Mouse (Mus musculus) stomach, postnatal 0 days (tissue): Measurements from ENCODE around the gene Mmgt2. TPM values are rescaled to one million over a fixed set of nuclear protein-coding genes. Genes with fewer than 3 reads are reported as not detected.

ENCODE experiments used
- ATAC-seq: fragments of 200-750 bp; cut with Nextera tagmentation; 2 replicates; pipeline ENCODE4 v1.8.0; 2017; ENCODE audit not compliant: low FRiP score, low TSS enrichment
- DNase-seq: peaks from one replicate; pipeline ENCODE4 v3.0.0-alpha.2; 2016; ENCODE audit warnings: low spot score
- H3K27ac ChIP-seq: fragments of 300-500 bp; sonication (generic); replicated peaks from 2 replicates; pipeline ENCODE4 v1.5.1; 2014; ENCODE audit warnings: mild to moderate bottlenecking, control low read depth
- H3K27me3 ChIP-seq: fragments of 300-500 bp; sonication (generic); 2 replicates; pipeline ENCODE4 v1.6.1; 2014; ENCODE audit warnings: low read length; ENCODE audit not compliant: control insufficient read depth, insufficient read depth
- H3K36me3 ChIP-seq: fragments of 300-500 bp; sonication (generic); 2 replicates; pipeline ENCODE4 v1.6.1; 2014; ENCODE audit warnings: low read length, mixed read lengths; ENCODE audit not compliant: control insufficient read depth, insufficient read depth
- H3K4me1 ChIP-seq: fragments of 300-500 bp; sonication (generic); replicated peaks from 2 replicates; pipeline ENCODE4 v1.6.1; 2014; ENCODE audit warnings: antibody characterized with exemption; ENCODE audit not compliant: control insufficient read depth, insufficient read depth
- H3K4me2 ChIP-seq: fragments of 300-500 bp; sonication (generic); replicated peaks from 2 replicates; pipeline ENCODE4 v1.6.1; 2014; ENCODE audit warnings: low read depth, mild to moderate bottlenecking, control low read depth, moderate library complexity
- H3K4me3 ChIP-seq: fragments of 300-500 bp; sonication (generic); 2 replicates; pipeline ENCODE4 v1.5.1; 2014; ENCODE audit warnings: low read depth, low read length, control low read depth
- H3K9ac ChIP-seq: fragments of 300-500 bp; sonication (generic); 2 replicates; pipeline ENCODE4 v1.6.1; 2014; ENCODE audit warnings: mild to moderate bottlenecking, low read length, control low read depth, mixed read lengths
- H3K9me3 ChIP-seq: fragments of 300-500 bp; sonication (generic); 2 replicates; pipeline ENCODE4 v1.6.1; 2016; ENCODE audit warnings: low read length; ENCODE audit not compliant: control insufficient read depth
- CTCF ChIP-seq: IDR thresholded peaks from 2 replicates; pipeline ENCODE4 v1.5.1; 2016; ENCODE audit warnings: antibody characterized with exemption, low read depth, mild to moderate bottlenecking, moderate library complexity
- EP300 ChIP-seq: optimal IDR thresholded peaks from 2 replicates; pipeline ENCODE3; 2016; ENCODE audit warnings: antibody characterized with exemption
- WGBS: fragments of 180-500 bp; shearing (Covaris S2); extraction: QIAGEN DNeasy Blood & Tissue Kit; methylation state at CpG from one replicate; pipeline ENCODE4 v1.1.7; 2014; 5-methylcytosine and 5-hydroxymethylcytosine counted together
- polyA plus RNA-seq: library from polyadenylated mRNA; unstranded; fragments of >200 nt; fragmentation: Nextera tagmentation; extraction: Ambion mirVana; gene quantifications from 2 replicates; pipeline ENCODE4 v1.2.1, GENCODE M21; 2015

The Mmgt2 gene
- polyA plus RNA-seq, 1 experiment from 2014 or later, result 35.9 TPM

DNA sequence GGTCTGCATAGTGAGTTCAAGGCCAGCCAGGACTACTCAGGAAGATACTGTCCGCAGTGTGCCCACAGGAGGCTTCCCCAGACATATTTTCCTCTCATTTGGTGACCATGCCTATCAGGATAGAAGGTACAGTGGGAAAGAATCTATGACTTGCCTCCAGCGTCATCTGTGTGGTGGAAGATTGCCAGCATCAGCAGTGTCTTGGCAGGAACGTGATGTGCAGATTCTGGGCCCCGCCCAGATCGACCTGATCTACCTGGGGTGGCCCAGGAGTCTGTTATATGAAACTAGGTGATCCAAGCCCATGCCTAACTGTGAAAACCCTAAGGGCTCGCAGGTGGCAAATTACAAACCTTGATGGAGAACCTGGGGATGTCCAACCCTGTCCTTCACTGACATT, 21.5 kb downstream of the Mmgt2 start:
- TF ChIP-seq EP300, result no peak
- no peak for TF ChIP-seq CTCF
- Histone ChIP-seq H3K36me3 (no peaks in the 10 kb centered on the region), H3K9me3 (no peaks in the 10 kb centered on the region), H3K4me1 (no peaks in the 10 kb centered on the region), H3K4me2 (no peak overlapping the region), H3K4me3 (no peak overlapping the region), H3K27ac (no peak overlapping the region), H3K27me3 (no peaks in the 10 kb centered on the region), H3K9ac (no peak overlapping the region)
- 66% methylated on average over 6 of the region's 6 CpGs for WGBS
- no peak for DNase-seq
- ATAC-seq, result no peak

DNA sequence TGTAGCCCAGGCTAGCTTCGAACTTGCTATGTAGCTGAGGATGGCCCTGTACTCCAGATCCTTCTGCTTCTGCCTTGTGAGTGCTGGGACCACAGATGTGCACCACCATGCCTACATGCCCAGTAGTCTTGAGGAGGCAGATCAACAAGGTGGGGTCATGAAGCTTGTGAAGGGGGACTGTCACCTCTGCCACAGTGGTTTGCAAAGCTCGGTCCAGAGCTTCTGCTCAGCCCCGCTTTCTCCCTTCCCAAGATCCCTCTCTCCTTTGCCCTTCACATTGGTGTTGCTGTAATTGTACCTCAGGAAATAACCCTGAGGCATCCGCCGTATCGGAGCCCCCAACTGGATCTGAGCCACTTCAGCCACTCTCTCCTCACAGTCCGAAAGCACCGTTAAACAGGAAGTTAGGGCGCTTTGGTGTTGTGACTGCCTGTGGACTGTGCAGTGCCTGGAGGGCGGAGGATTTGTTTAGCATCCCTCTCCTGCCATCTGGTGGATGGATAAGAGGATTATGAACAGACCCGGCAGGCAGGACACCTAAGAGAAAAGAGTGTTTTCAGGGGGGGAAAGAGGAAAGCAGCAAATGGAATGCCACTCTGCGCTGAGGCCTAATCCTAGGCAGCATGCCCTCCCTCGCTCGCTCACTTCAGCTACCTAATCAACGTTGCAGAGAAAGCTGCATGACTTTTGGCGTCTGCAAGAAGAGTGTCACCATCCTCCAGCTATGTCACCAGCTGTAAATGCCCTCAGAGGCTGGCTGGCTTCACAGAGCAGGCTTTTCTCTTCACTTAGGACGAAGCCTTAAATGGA, 27.2 kb downstream of the Mmgt2 start:
- no peaks in the 10 kb centered on the region for H3K27me3 ChIP-seq
- H3K36me3 ChIP-seq, result no peaks in the 10 kb centered on the region
- H3K4me2 ChIP-seq, result peak overlapping the region; percentile 34
- ATAC-seq (peak; percentile 93), DNase-seq (peak; percentile 70)
- 19% methylated on average over 17 of the region's 17 CpGs for WGBS
- peak; percentile 96 for TF ChIP-seq CTCF
- no peak for TF ChIP-seq EP300
- H3K4me1 ChIP-seq, result no peaks in the 10 kb centered on the region
- no peak overlapping the region for H3K9ac ChIP-seq
- no peak overlapping the region for H3K27ac ChIP-seq
- H3K9me3 ChIP-seq, result no peaks in the 10 kb centered on the region
- no peak overlapping the region for H3K4me3 ChIP-seq

GRCm38 (mm10) chr11:62676290-62676596, 27.8 kb downstream of the Mmgt2 start:
- H3K27me3 ChIP-seq, result no peaks in the 10 kb centered on the region
- no peaks in the 10 kb centered on the region for H3K9me3 ChIP-seq
- H3K4me2 ChIP-seq, result no peak overlapping the region
- no peak overlapping the region for H3K4me3 ChIP-seq
- TF ChIP-seq EP300 (no peak), CTCF (no peak)
- 94% methylated on average over 4 of the region's 4 CpGs for WGBS
- no peak overlapping the region for H3K9ac ChIP-seq
- H3K36me3 ChIP-seq, result no peaks in the 10 kb centered on the region
- DNase-seq (no peak), ATAC-seq (0 out of 2 replicates have a peak, but pooled peaks have one; percentile 18)
- no peaks in the 10 kb centered on the region for H3K4me1 ChIP-seq
- H3K27ac ChIP-seq, result no peak overlapping the region

- no peak overlapping the region for H3K4me2 ChIP-seq
- no peaks in the 10 kb centered on the region for H3K36me3 ChIP-seq
- DNase-seq, result no peak
- no peak for TF ChIP-seq EP300
- no peak for TF ChIP-seq CTCF
- no peak for ATAC-seq
- no peaks in the 10 kb centered on the region for H3K27me3 ChIP-seq
- 80% methylated on average over 7 of the region's 7 CpGs for WGBS
- no peaks in the 10 kb centered on the region for H3K9me3 ChIP-seq
- no peaks in the 10 kb centered on the region for H3K4me1 ChIP-seq
- no peak overlapping the region for H3K9ac ChIP-seq
- no peak overlapping the region for H3K27ac ChIP-seq
- H3K4me3 ChIP-seq, result no peak overlapping the region
Observed at GRCm38 (mm10) chr11:62678778-62679354, 30.4 kb downstream of the Mmgt2 start.

DNA sequence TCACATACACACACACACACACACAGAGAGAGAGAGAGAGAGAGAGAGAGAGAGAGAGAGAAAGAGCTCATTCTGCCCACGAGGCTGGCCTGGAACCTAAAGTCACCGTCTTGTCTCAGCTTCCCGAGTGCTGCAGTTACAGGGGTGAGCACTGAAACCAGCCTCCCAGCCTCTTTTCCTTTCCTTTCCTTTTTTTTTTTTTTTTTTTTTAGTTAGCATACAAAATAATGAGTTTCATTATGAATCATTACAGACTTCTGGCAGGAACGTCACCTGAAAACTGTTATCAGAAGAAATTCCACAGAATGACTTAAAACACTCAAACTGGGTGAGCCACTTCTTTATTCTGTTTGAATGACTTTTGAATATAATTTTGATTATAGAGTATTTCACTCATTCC, 31.5 kb downstream of the Mmgt2 start:
- H3K4me3 ChIP-seq, result no peak overlapping the region
- no peak for DNase-seq
- no peak overlapping the region for H3K27ac ChIP-seq
- no peak overlapping the region for H3K4me2 ChIP-seq
- H3K27me3 ChIP-seq, result no peaks in the 10 kb centered on the region
- no peak for ATAC-seq
- no peak for TF ChIP-seq CTCF
- no peak overlapping the region for H3K9ac ChIP-seq
- no peaks in the 10 kb centered on the region for H3K4me1 ChIP-seq
- WGBS, result 64% methylated on average over 4 of the region's 4 CpGs
- H3K36me3 ChIP-seq, result no peaks in the 10 kb centered on the region
- no peaks in the 10 kb centered on the region for H3K9me3 ChIP-seq

DNA sequence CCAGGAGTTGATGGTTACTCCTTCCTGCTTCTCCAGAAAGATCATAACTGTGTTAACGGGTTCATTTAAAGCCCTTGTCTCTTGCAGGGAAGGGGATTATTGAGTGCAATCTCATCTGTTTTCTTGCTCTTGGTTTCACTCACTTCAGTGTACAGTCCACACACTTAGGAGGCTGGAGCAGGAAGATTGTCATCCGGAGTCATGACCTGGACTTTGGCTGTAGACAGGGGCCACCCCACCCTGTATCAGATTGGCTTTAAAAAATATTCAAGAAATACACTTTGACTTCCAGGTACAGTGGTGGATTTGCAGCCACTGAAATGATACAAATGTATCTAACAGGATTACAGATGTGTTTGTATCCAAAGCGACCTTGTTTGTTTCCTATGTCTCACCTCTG, 43.1 kb downstream of the Mmgt2 start:
- Histone ChIP-seq H3K9me3 (no peaks in the 10 kb centered on the region), H3K4me2 (no peak overlapping the region), H3K9ac (no peak overlapping the region), H3K4me3 (no peak overlapping the region), H3K4me1 (no peaks in the 10 kb centered on the region), H3K36me3 (no peaks in the 10 kb centered on the region), H3K27me3 (no peaks in the 10 kb centered on the region), H3K27ac (no peak overlapping the region)
- DNase-seq (no peak), ATAC-seq (no peak)
- TF ChIP-seq CTCF (no peak), EP300 (no peak)
- 86% methylated on average over 3 of the region's 3 CpGs for WGBS
